Mouse (Mus musculus): ENCODE results near the gene Asb15. TPM values are rescaled to one million over a fixed set of nuclear protein-coding genes. Genes with fewer than 3 reads are reported as not detected.

Gene Asb15
- total RNA-seq, 1 experiment: not detected

DNA sequence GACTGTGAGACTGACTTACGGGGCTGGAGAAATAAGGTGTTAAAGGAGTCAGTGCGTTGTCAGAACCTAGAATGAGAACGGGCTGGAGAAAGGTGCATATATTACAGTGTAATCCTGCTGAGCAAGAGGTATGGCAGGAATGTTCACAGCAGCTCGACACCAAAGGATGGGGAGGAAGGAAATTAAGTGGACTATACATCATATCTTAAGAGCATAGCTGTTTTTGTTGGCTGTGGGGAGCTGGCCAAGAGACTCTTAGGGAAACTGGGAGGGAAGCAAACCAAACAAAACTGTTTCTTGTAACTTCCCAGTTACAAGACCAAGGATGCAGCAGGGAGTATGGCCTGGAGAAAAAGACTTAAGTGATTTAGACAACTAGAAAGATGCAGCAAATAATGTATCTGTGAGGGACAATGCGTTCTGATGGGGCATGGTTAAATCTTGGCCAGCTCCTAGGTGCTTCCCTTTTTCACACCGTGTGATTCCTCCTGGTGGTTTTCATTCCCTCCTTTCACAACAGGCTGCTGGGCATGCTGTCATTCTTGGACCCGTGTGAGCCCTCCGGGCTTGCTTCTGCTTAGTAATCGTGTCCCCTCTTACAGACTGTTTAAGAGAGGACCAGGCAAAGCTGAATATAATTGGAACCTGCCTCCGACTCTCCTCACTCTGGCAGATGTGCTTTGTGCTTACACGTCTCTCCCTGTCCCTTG, 2.9 kb downstream of the Asb15 start:
- in situ Hi-C loops (cut with MboI; ENCODE audit: low sequenced_read_pairs in 2 of 2, unreplicated experiment in 2 of 2): no loop called here
- H3K9ac ChIP-seq (ENCODE audit: insufficient read depth, low read depth, low read length, poor library complexity, severe bottlenecking): no peak overlapping the region
- no peak overlapping the region for H3K27ac ChIP-seq (ENCODE audit: insufficient read depth, low read depth, low read length, poor library complexity, severe bottlenecking)
- TF ChIP-seq ZC3H11A (IDR thresholded peaks at IDR 0.05; ENCODE audit: borderline replicate concordance, low read depth, low read length): no peak
- TF ChIP-seq ZNF384 (IDR thresholded peaks at IDR 0.05; ENCODE audit: low read depth, low read length): no peak
- no peak for TF ChIP-seq HCFC1 (IDR thresholded peaks at IDR 0.05; ENCODE audit: borderline replicate concordance, insufficient read depth, low read length)
- no peak for TF ChIP-seq CHD2 (IDR thresholded peaks at IDR 0.05; ENCODE audit: low read depth, low read length)
- no peak for TF ChIP-seq MAFK (IDR thresholded peaks at IDR 0.05; ENCODE audit: insufficient read depth, low read depth, low read length)
- DNase-seq (ENCODE audit: low read depth, low spot score): no peak
- H3K36me3 ChIP-seq (ENCODE audit: control insufficient read depth, insufficient read depth, low read length, poor library complexity, severe bottlenecking): no peaks in the 10 kb centered on the region
- H3K4me1 ChIP-seq (ENCODE audit: control insufficient read depth in 2 of 2, insufficient read depth in 2 of 2, low read length in 2 of 2, poor library complexity in 1 of 2): no peaks in the 10 kb centered on the region; a peak in 1 of 4 replicates
- H3K9me3 ChIP-seq (ENCODE audit: control insufficient read depth, insufficient read depth, low read depth, low read length): no peaks in the 10 kb centered on the region
- H3K4me3 ChIP-seq (ENCODE audit: insufficient read depth in 1 of 2, low read depth in 1 of 2, low read length in 2 of 2, poor library complexity in 1 of 2, severe bottlenecking in 1 of 2): no peak overlapping the region

DNA sequence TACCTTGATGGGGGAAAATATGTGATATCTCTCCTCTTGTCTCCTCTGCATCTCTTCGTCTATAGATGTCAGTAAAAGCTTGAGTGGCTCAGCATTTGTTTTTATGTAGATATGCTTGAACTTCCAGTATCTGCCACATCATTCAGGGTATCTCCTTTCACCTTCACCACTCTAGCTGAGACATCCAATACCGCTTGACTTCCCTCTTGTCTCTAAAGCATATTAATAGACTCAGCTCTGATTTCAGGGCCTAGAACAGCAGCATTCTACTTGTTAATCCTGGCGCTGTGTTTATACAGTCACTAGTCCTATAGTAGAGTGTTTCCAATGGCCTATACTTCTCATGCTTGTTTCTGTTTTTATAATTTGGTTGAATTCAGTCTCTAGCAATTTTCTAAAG, 4.9 kb downstream of the Asb15 start:
- in situ Hi-C loops (cut with MboI; ENCODE audit: low sequenced_read_pairs in 2 of 2, unreplicated experiment in 2 of 2): no loop called here
- H3K9ac ChIP-seq (ENCODE audit: insufficient read depth, low read depth, low read length, poor library complexity, severe bottlenecking): no peak overlapping the region

DNA sequence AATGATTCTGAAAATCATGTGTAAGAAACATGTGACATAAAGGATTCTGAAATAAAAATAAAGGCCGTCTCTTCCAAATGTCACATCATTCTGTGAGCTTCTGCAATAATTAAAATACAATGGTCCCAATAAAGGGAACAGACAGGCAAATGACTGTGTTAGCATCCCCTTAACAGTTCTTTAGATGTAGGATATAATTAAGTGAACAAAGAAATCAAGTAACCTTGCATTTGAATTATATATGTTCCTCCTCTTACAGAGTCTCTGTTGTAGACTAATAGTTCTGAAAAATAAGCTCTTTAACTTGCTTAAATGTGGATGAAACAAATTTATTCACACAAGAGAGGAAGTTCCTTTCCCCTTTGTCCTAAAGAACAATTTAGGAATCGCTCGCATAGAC, 10.5 kb downstream of the Asb15 start:
- Histone ChIP-seq H3K36me3 (ENCODE audit: control insufficient read depth, insufficient read depth, low read length, poor library complexity, severe bottlenecking) (no peaks in the 10 kb centered on the region), H3K9me3 (ENCODE audit: control insufficient read depth, insufficient read depth, low read depth, low read length) (no peaks in the 10 kb centered on the region), H3K27ac (ENCODE audit: insufficient read depth, low read depth, low read length, poor library complexity, severe bottlenecking) (no peak overlapping the region), H3K9ac (ENCODE audit: insufficient read depth, low read depth, low read length, poor library complexity, severe bottlenecking) (no peak overlapping the region), H3K4me3 (ENCODE audit: insufficient read depth in 1 of 2, low read depth in 1 of 2, low read length in 2 of 2, poor library complexity in 1 of 2, severe bottlenecking in 1 of 2) (no peak overlapping the region), H3K4me1 (ENCODE audit: control insufficient read depth in 2 of 2, insufficient read depth in 2 of 2, low read length in 2 of 2, poor library complexity in 1 of 2) (no peaks in the 10 kb centered on the region)
- TF ChIP-seq MAFK (IDR thresholded peaks at IDR 0.05; ENCODE audit: insufficient read depth, low read depth, low read length) (no peak), HCFC1 (IDR thresholded peaks at IDR 0.05; ENCODE audit: borderline replicate concordance, insufficient read depth, low read length) (no peak), ZC3H11A (IDR thresholded peaks at IDR 0.05; ENCODE audit: borderline replicate concordance, low read depth, low read length) (no peak), ZNF384 (IDR thresholded peaks at IDR 0.05; ENCODE audit: low read depth, low read length) (no peak), CHD2 (IDR thresholded peaks at IDR 0.05; ENCODE audit: low read depth, low read length) (no peak)
- in situ Hi-C loops (cut with MboI; ENCODE audit: low sequenced_read_pairs in 2 of 2, unreplicated experiment in 2 of 2): no loop called here
- DNase-seq (ENCODE audit: low read depth, low spot score): no peak

More for the DNA sequence above, 4.9 kb downstream of the Asb15 start:
- Histone ChIP-seq H3K27ac (ENCODE audit: insufficient read depth, low read depth, low read length, poor library complexity, severe bottlenecking) (no peak overlapping the region), H3K36me3 (ENCODE audit: control insufficient read depth, insufficient read depth, low read length, poor library complexity, severe bottlenecking) (no peaks in the 10 kb centered on the region), H3K9me3 (ENCODE audit: control insufficient read depth, insufficient read depth, low read depth, low read length) (no peaks in the 10 kb centered on the region), H3K4me1 (ENCODE audit: control insufficient read depth in 2 of 2, insufficient read depth in 2 of 2, low read length in 2 of 2, poor library complexity in 1 of 2) (no peaks in the 10 kb centered on the region; a peak in 1 of 4 replicates), H3K4me3 (ENCODE audit: insufficient read depth in 1 of 2, low read depth in 1 of 2, low read length in 2 of 2, poor library complexity in 1 of 2, severe bottlenecking in 1 of 2) (no peak overlapping the region)
- DNase-seq (ENCODE audit: low read depth, low spot score): no peak
- TF ChIP-seq ZC3H11A (IDR thresholded peaks at IDR 0.05; ENCODE audit: borderline replicate concordance, low read depth, low read length) (no peak), ZNF384 (IDR thresholded peaks at IDR 0.05; ENCODE audit: low read depth, low read length) (no peak), HCFC1 (IDR thresholded peaks at IDR 0.05; ENCODE audit: borderline replicate concordance, insufficient read depth, low read length) (no peak), CHD2 (IDR thresholded peaks at IDR 0.05; ENCODE audit: low read depth, low read length) (no peak), MAFK (IDR thresholded peaks at IDR 0.05; ENCODE audit: insufficient read depth, low read depth, low read length) (no peak)

DNA sequence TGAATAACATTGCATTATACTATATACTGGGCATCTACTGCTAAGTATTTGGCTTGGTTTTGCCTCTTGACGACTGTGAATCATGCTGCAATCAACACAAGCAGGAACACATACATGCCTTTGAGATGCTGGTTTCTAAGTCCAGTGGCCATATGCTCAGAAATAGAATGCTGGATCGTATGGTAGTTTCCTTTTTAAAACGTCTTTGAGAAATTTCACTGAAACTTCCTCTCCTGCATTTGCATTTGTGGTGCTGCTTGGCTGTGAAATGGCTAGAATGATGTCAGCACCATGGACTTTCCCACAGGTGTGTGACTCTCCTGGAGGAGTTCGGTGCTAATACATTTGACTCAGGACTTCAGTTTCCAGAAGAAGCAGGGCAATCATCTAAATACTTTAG, 12.2 kb downstream of the Asb15 start:
- Histone ChIP-seq H3K27ac (ENCODE audit: insufficient read depth, low read depth, low read length, poor library complexity, severe bottlenecking) (no peak overlapping the region), H3K4me1 (ENCODE audit: control insufficient read depth in 2 of 2, insufficient read depth in 2 of 2, low read length in 2 of 2, poor library complexity in 1 of 2) (no peaks in the 10 kb centered on the region), H3K9me3 (ENCODE audit: control insufficient read depth, insufficient read depth, low read depth, low read length) (no peaks in the 10 kb centered on the region), H3K36me3 (ENCODE audit: control insufficient read depth, insufficient read depth, low read length, poor library complexity, severe bottlenecking) (no peaks in the 10 kb centered on the region), H3K4me3 (ENCODE audit: insufficient read depth in 1 of 2, low read depth in 1 of 2, low read length in 2 of 2, poor library complexity in 1 of 2, severe bottlenecking in 1 of 2) (no peak overlapping the region), H3K9ac (ENCODE audit: insufficient read depth, low read depth, low read length, poor library complexity, severe bottlenecking) (no peak overlapping the region)
- in situ Hi-C loops (cut with MboI; ENCODE audit: low sequenced_read_pairs in 2 of 2, unreplicated experiment in 2 of 2): no loop called here
- TF ChIP-seq CHD2 (IDR thresholded peaks at IDR 0.05; ENCODE audit: low read depth, low read length) (no peak), HCFC1 (IDR thresholded peaks at IDR 0.05; ENCODE audit: borderline replicate concordance, insufficient read depth, low read length) (no peak), MAFK (IDR thresholded peaks at IDR 0.05; ENCODE audit: insufficient read depth, low read depth, low read length) (no peak), ZNF384 (IDR thresholded peaks at IDR 0.05; ENCODE audit: low read depth, low read length) (no peak), ZC3H11A (IDR thresholded peaks at IDR 0.05; ENCODE audit: borderline replicate concordance, low read depth, low read length) (no peak)
- DNase-seq (ENCODE audit: low read depth, low spot score): no peak
